Mouse (Mus musculus): ENCODE results near the gene Peli2.

Peli2 gene

DNA sequence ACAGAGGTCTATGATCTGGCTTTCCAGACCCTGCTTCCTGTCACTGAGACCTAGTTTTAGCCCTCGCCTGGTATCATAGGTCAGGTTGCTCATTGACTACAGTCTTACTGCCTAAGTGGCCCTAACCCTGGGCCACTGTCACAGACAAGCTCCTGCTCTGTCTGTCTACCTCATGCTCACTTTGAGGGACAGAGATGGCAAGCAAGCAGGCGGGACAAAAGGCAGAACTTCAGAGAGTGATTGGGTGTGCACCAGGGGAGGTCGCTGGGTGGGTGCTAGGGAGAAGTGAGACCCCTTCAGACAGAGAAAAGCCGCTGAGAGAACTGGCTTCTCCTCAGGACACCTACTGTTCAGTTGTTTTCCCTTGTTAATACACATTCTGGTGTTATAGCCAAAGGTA lies 6.3 kb downstream of the Peli2 start:
- DNase-seq, result no peak

DNA sequence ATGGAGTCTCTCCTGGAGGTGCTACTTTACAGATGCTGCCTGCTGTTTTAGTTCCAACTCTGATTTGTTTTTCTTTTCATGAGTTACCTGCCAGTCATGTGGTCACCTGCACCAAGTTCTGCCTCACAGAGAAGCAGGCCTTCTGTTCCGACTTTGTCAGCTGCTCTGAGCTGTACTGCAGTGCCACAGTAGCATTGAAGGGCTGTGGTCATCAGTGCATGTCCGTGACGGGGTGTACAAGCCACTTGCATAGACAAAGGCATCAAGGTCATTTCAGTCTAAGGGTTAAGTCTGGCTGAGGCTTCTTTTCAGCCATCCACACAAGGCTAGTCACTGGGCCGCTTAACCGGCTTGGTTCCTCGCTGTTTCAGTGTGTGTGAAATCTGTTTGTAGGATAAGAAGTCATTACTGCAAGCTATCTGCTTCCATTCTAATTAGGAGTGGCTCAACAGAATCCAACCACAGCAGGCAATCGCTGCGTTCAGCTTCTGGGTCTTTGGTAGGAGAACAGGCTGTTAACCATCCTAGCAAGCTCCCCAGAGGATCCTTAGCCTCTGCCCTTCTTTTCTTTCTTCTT lies 7.1 kb downstream of the Peli2 start:
- no peak for DNase-seq

DNA sequence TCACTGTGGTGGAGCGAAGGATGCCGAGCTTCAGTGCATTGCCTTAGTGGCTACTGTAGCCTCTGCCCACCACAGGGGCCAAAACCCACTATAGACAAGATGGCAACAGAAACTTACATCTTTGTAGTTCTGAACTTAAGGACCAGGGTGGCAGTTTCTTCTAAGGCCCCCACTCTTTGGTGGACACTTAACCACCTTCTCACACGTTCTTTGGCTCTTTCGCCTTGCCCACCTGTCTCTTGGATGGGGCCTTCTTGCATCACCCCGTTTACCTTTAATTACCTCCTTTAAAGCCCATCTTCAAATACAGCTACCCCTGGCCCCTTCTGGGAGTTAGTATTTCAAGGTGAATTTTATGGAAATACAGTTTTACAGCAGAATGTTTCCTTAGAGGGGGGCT lies 8.1 kb downstream of the Peli2 start:
- no peak for DNase-seq

DNA sequence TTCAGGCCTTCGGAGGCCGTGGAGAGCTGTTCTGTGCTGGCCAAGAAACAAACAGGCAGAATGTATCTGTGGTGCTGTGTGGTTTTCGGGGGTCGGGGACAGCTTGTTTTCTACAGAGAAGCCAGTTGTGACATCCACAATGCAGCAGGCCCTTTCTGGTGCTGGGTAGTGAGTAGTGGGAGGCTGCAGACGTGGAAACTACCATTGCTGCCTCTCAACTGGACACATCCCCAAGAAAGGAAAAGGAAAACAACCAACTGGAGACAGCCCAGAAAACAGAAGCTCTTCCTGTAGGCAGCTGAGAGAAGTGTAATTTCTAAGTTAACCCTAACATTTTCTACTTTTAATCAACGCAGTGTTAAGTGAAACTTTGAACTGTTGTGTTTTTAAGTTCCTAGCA lies 9.4 kb downstream of the Peli2 start:
- DNase-seq, result no peak

DNA sequence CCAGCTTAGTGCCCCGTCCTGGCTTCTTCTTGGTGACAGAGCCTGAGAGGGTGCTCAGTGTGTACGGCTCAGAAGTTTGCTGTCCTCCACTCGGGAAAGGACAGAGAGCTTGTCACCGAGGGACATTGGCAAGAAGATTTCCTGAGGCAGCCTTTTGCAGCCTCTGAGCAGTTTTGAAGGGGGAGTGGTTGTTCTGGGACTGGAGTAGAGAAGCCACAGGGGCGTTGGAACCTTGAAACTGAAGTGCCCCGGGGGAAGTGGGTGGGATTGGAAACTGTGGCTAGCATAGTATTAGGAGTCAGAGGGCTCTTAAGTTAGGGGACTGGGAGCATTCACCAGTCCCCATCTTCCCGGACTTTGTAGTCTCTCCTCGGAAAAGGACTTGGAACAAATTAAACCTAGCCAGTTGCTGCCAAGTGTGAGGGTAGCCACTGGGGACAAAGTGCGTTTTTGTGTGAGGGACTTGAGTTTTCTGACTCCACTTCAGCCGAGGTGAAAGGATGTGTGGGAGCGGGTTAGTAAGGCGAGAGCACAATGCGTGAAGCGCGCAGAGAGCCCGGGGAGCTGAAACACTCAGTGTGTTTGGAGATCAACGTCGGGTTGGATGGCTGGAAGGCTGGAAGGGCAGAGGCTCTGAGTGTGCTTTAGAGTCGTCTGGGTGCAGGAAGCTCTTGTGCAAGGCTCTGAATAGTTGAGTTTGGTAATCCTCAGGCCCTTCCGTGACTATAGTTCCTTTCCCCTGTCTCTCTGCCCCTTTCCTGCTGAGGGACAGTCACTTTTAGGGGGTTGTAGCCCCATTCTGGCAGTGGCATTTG lies 10.3 kb downstream of the Peli2 start:
- DNase-seq, result no peak

DNA sequence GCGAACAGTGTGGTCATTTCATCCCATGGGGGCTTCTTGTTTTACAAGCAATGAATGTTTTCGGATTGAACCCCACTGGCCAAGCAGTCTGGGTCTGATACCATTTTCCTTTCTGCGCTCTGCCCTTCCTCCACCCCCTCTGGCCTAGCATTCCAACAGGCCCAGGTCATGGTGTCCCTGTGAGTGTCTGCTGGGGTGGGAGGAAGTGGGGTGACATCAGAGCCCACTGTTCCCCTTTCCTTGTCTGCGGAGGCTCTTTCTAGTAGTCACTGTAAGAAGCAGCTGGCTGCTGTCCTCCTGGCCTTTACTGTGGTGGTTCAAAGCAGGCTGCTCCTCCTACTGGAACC lies 10.9 kb downstream of the Peli2 start:
- DNase-seq, result no peak

DNA sequence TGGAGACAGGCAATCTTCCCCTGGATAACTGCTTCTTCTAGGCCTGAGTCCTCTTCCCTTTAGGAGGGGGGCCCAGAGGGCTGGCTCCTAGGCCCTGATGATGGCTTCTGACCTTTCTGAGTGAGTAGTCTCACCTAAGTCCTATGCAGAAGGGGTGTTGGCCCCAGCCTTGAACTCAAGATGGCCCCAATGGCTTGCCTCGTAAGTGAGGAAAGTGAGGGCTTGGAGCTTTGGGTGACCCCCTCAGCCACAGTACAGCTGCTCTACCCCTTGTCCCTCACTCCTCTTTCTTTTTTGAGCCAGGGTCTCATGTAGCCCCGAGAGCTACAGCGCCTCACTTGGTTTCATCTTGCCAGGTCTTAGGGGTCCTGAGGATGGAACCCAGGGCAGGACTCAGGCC lies 11.6 kb downstream of the Peli2 start:
- no peak for DNase-seq

DNA sequence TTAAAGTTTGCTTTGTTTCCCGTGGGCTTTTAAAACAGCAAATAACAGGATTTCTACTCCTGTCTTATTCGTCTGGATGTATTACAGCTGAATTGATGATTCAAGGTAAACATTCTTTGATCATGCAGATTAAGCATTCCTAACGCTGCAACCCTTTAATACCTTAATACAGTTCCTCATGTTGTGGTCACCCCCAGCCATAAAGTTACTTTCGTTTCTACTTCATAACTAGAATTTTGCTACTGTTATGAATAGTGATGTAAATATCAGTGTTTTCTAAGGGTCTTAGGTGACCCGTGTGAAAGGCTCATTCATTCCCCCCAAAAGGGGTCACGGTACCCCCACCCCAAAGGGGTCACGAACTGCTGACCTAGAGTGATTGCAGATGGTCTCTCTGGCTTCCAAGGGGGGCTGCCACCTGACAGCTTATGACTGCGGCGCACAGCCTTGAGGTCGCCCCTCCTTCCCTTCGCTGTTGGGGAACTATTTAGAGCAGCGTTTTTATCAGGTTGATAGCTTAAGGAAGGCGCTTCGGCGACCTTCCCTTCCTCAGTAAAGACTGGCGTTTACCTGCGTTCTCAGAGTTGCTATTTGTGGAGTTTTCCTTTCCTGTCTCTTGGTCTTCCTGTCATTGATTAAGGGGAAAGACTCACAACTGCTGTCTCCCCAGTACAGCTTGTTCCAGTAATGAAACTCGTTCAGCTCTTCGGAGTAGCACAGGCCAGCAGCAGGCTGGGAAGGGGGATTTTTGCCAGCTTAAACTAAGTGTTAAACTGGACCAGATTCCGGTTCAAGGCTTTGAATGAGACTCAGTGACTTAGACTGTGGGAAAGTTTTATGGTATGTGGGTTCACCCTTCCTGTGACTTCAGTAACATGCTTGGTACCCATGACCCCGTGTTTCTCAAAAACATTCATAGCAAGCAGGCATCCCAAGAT lies 12.5 kb downstream of the Peli2 start:
- no peak for DNase-seq

DNA sequence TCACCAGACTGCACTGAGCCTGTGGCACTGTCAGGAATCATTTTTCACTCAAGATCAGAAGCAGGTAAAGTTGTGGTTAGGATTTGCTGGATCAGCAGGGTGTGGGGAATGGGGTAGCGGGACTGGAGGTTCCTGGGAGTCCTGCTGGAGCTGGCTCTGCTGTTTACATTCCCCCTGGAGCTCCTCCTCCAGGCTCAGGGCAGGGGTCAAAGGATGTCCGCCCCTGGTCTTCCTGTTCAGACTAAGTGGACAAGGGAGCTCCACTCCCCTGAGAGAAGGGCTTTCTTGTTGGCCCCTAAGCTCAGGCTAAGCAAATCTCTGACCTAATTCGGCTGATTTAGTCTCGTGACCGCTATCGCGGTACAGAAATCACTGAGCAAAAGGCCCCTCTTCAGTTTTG lies 13.7 kb downstream of the Peli2 start:
- no peak for DNase-seq

DNA sequence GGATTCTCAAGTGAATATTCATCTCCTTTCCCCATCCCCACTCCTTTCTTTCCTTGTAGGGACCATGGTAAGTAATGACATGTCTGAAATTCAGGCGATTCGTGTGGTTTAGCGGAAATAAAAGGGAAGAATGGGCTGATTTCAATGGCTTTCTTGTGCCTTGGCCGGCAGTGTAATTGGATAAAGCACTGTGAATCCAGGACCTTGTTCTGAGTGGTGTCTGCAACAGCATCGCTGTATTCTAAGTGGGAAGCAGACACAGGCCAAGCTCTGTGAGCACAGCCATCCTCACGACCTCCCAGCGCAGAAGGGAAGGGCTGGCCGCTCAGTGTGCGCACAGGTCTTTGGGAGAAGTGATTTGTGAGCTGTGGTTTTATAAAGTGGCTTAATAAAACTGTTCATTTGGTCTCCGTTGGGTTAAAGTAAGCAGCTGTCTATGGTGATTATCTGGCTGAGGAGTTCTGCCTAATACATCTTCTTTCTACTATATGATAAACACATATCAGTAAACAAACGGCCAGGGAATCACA lies 15.3 kb downstream of the Peli2 start:
- DNase-seq, result no peak

DNA sequence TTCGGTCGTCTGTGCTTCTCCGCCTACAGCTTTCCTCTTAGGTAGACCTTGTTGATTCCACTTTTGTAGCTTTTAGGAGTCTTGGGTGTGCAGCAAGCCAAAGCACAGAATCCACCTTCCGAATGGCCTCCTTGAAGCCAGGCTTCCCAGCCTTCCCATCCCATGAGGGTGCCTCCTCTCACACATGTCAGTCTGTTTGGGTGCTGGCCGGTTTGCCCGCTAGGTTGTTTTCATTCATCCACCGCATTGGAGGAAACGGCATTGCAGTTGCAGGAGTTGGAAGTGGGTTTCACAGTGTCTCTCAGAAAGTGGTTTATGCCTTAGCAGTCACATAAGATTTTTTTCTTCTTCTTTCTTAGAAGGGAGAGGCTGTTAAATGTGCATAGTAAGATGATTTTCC lies 17.1 kb downstream of the Peli2 start:
- no peak for DNase-seq

DNA sequence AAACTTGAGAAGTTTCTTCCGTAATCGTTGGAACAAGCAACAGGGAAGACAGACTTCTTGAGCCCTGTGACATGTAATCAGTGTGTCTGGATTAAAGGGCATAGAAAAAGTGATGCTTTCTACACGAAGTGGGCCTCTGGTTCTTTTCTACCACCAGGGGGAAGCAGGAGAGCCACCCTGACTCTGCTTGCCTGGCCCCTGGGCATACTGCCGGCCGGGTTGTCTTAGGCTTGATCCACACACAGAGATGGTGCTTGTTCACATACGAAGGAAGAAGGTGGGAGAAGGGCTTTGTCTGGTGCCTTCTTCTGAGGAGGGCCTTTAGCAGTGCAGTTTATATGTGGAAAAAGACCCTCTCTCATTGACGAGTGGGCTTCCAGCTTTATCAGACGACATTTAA lies 17.5 kb downstream of the Peli2 start:
- no peak for DNase-seq

DNA sequence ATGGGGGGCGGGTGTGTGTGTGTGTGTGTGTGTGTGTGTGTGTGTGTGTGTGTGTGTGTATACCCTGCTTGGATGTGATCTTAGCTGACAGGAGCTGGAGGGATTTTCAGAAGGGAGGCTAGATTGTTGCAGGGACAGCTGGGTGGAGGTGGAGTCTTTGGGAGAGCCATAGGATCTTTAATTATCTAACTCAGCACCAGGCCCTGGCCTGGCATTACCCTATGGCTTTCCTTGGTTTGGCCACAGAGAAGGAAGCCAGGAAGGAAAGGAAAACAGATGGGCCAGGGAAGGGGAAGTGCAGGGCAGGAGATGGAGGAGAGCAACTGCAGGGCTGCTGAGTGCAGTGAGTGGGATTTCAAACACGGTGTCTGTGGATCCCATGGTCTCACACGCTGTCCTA lies 18.8 kb downstream of the Peli2 start:
- no peak for DNase-seq

DNA sequence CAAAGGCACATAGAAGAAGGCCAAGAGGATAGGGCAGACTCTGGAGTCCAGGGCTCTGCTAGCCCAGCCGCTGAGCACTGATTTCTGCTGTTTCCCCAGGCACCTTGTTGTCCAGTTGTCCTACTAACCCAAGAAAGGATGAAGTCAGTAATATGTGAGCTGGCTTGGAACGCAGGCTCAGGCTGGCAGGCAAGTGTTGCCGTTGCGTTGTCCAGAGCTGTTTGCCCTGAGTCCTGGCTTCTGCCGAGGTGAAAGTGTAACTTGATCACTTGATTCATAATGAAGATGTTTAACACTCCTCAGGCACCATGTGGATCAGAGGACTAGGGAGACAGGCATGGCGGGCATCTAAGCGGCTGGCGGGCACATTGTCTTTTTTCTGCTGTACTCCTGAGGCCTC lies 21.1 kb downstream of the Peli2 start:
- DNase-seq, result no peak

DNA sequence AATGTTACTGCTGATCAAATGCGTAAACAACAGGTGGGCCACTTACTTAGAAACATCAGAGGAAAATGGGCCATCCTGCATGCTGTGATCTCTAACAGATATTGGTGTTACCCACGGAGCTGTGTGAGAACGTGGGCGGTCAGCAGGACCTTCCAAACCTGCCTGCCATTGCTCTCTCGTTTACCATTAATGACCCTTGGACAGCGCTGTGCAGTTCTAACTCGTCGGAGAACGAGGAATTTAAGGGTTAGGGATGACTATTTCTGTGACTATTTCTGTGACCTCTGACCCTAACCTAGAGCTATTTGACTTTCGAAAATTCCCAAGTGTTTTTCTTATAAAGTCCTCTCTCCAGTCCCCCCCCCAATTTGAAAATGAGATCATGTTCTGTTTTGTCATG lies 22.1 kb downstream of the Peli2 start:
- no peak for DNase-seq

DNA sequence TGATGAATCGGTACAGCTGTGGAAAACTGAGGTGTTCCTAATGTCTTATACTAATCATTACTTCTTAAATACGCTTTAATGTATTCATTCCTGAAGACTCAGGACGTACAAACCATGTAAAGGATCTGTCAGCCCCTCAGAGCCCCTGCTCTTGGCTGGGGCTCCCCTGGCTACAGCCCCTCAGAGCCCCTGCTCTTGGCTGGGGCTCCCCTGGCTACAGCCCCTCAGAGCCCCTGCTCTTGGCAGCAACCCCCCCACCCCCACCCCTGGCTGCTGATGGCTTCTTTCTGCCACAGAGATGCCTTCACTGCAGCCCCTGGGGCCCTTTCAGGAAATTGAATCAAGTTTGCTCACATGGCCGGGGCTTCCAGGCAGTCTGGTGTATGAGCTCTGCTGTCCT lies 22.5 kb downstream of the Peli2 start:
- DNase-seq, result no peak

DNA sequence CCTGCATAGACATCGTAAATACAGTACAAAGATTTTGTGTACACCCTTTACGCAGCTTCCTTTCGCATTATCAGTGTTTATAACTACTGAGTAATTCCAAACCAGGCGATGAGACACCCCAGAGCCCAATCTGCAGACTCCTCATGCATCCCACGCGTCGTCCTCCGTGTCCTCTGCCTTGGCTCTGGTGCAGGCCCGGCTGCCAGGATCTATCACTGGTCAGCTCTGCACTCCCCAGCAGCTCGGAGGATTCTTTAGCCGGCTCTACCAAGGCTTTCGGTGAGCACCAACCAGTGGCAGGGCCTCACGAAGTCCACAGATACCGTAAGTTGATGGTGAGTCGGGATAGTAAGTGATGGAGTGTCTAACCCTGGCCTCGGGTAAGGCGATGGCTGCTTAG lies 23.7 kb downstream of the Peli2 start:
- DNase-seq, result no peak

DNA sequence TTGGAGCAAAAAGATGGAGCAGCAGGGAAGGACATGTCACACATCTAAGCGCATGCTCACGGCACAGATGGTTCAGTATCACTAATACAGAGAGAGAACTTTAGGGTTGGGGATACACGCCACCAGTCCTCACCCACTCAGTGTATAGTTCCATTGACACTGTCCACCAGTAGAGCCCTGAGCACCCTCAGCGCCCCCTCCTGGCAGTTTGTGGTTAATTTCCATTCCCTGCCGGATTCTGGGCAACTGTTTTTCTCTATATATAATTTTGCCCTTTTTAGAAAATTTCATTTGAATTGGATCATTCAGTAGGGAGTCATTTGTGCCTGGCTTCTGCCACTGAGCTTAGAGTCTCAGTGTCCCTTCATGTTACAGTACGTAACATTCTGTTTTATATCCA lies 27.1 kb downstream of the Peli2 start:
- no peak for DNase-seq

DNA sequence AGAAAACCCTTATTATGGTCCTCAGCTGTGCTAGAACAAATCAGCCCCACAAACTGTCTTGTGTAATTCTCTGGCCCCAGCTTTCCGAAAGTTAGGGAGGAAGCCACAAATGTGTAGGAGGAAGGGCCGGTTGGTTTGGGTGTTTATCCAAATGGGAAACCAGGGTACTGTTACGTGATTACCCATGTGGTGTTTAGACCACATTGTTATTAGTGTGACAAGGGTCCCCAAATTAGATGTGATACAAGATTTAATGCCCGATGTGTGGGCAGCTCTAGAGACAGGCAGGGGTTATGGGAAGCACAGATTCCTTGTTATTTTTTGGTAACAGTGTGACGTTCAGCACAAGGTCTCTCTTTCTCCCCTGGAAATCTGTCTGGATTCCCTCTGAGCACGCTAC lies 28.0 kb downstream of the Peli2 start:
- DNase-seq, result no peak

DNA sequence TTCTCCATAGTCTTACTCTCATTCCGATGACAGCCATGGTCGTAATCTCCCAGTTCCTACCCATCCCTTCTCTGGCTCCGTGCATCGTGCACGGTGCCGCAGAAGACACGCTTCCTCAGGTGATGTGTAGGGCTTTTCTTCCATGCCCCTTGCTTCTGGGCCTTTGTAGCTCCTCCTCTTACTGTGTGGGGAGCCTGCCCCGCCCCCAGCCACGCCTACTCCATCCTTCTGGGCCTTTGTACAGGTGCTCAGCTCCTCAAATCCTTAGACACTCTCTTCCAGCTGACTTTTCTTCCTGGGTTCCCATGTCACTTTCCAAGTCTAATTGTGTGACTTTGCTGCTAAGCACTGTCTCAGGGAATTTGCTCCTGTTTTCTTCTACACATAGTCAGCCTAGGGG lies 28.7 kb downstream of the Peli2 start:
- DNase-seq, result no peak

DNA sequence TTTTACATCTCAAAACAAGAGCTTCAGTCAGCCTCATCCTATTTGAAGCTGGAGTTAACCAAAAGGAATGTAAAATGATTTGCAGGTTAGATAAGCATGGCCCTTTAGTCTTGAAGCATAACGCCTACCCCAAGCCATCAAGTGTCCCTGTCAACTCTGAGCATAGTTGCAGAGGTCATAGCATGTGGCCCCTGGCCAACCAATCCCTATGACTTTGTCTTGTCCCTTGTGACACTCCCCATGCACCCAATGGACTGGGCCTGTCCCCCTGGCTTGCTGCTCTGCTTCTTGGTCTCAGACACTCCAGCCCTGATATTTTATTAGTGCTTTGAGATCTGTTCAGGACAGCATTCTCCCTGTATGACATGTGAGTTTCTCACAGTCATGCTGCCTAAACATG lies 30.3 kb downstream of the Peli2 start:
- DNase-seq, result no peak

DNA sequence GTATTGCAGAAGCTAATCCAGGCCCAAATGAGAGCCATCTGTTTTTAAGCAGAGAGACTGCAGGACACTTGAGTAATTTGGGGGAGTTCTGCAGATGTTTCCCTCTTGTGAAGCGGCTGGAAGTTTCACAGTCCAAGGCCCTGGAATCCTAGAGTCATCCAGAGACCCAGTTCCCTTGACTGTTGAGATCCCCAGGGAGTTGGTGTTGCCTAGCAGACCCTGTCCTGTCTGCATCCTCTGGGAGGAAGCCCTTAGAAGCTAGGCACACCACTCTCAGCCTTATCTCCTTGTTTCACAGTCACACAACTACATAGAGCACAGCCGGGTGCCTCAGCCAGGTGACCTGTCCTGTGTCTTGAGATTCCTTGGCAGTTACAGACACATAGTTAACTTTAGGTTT lies 30.9 kb downstream of the Peli2 start:
- no peak for DNase-seq

DNA sequence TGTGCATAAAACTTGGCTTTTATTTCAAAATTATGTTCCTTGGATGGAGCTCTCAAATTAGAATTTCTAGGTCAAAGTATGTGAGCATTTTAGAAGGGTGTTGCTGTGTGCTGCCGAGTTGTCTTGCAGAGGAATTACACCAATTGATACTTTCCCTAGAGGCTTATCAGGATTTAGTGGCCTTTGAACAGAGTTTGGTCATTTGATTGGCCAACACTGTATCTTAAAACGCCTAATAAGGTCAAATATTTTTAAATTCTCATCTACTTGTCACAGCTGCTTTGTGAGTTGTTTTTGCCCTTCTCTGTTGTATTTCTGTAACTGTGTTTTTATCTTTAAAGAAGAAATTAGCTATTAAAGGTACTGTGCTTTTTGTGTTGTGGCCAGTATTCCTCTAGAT lies 32.4 kb downstream of the Peli2 start:
- DNase-seq, result no peak
